Mouse (Mus musculus) C2C12 (cell line): ENCODE measurements around the gene Crtam. TPM values are rescaled to one million over a fixed set of nuclear protein-coding genes. Genes with fewer than 3 reads are reported as not detected.

Experiments
- H3K27me3 ChIP-seq: one replicate; pipeline ENCODE4 v1.6.1; 2011; ENCODE audit not compliant: control insufficient read depth, insufficient read depth, insufficient read length
- H3K36me3 ChIP-seq: one replicate; pipeline ENCODE4 v1.6.1; 2011; ENCODE audit not compliant: control insufficient read depth, insufficient read depth
- H3K4me3 ChIP-seq: one replicate; pipeline ENCODE4 v1.5.1; 2011; ENCODE audit warnings: mild to moderate bottlenecking, control low read depth; ENCODE audit not compliant: poor library complexity, insufficient read depth, severe bottlenecking
- H3K79me2 ChIP-seq: one replicate; pipeline ENCODE4 v1.6.1; 2011; ENCODE audit not compliant: control insufficient read depth, insufficient read depth
- H3K79me3 ChIP-seq: one replicate; pipeline ENCODE4 v1.6.1; 2011; ENCODE audit warnings: low read depth, control low read depth
- H3ac ChIP-seq: one replicate; pipeline ENCODE3; 2011; ENCODE audit warnings: low read depth; ENCODE audit not compliant: control insufficient read depth, insufficient read length
- CEBPB ChIP-seq: IDR thresholded peaks from one replicate; pipeline ENCODE4 v1.6.1; 2011; ENCODE audit warnings: low read depth, mild to moderate bottlenecking, control low read depth, moderate library complexity
- CTCF ChIP-seq: IDR thresholded peaks from one replicate; pipeline ENCODE4 v1.5.1; 2011; ENCODE audit not compliant: control insufficient read depth, insufficient read depth, insufficient read length
- FOSL1 ChIP-seq: IDR thresholded peaks from one replicate; pipeline ENCODE4 v1.8.0; 2011; ENCODE audit warnings: mild to moderate bottlenecking, low read length; ENCODE audit not compliant: poor library complexity, insufficient read depth, severe bottlenecking
- MAX ChIP-seq: IDR thresholded peaks from one replicate; pipeline ENCODE4 v1.6.1; 2011; ENCODE audit warnings: mild to moderate bottlenecking, control low read depth
- MYOD1 ChIP-seq: IDR thresholded peaks from one replicate; pipeline ENCODE4 v1.6.1; 2011; ENCODE audit warnings: low read depth; ENCODE audit not compliant: control insufficient read depth, insufficient read length
- MYOG ChIP-seq: IDR thresholded peaks from one replicate; pipeline ENCODE4 v1.6.1; 2011; ENCODE audit not compliant: control insufficient read depth, insufficient read length; ENCODE audit errors: extremely low read depth
- USF1 ChIP-seq: IDR thresholded peaks from one replicate; pipeline ENCODE4 v1.6.1; 2011; ENCODE audit warnings: low read depth, mild to moderate bottlenecking, control low read depth, moderate library complexity
- polyA plus RNA-seq: library from polyadenylated mRNA; unstranded; fragments of >200 nt; fragmentation: generic; extraction: Trizol; gene quantifications from one replicate; pipeline ENCODE4 v1.2.1, GENCODE M21; 2012; ENCODE audit warnings: missing spikeins

Gene Crtam
- polyA plus RNA-seq, 1 experiment: 0.04 TPM

GRCm38 (mm10) chr9:41038150-41038664, 33.8 kb upstream of the Crtam start:
- Histone ChIP-seq H3K79me3 (no peaks in the 10 kb centered on the region), H3K36me3 (no peaks in the 10 kb centered on the region), H3ac (no peak overlapping the region), H3K27me3 (no peaks in the 10 kb centered on the region), H3K79me2 (no peaks in the 10 kb centered on the region), H3K4me3 (no peak overlapping the region)
- TF ChIP-seq MYOD1: no peak
- no peak for TF ChIP-seq USF1
- TF ChIP-seq MYOG: no peak
- no peak for TF ChIP-seq FOSL1
- no peak for TF ChIP-seq CTCF
- no peak for TF ChIP-seq MAX
- TF ChIP-seq CEBPB: no peak

GRCm38 (mm10) chr9:41031590-41032489, 27.4 kb upstream of the Crtam start:
- no peaks in the 10 kb centered on the region for H3K79me3 ChIP-seq
- no peaks in the 10 kb centered on the region for H3K27me3 ChIP-seq
- H3K36me3 ChIP-seq: no peaks in the 10 kb centered on the region
- H3K4me3 ChIP-seq: no peak overlapping the region
- H3K79me2 ChIP-seq: no peaks in the 10 kb centered on the region
- no peak overlapping the region for H3ac ChIP-seq
- TF ChIP-seq FOSL1 (no peak), USF1 (no peak), MYOD1 (no peak), MAX (no peak), CTCF (no peak), MYOG (no peak), CEBPB (no peak)

DNA sequence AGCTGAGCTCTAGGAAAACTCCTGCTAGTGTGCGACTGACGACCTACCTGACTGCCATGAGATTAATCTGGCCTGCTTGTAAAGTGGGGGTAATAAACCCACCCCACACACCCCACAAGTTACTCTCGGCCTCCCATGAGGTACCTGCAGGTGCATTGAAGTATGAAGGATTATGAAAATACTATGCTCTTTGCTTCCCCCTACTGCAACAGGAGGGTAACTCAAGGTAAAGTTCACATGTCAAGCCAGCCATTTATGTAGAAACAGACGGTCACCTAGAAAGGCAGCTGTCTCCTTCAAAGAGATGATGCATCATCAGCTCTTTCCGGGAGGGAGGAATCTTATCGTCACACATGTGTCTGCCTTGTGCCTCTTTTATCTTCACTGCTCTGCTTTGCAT, 25.4 kb upstream of the Crtam start:
- H3K4me3 ChIP-seq: no peak overlapping the region
- no peaks in the 10 kb centered on the region for H3K36me3 ChIP-seq
- H3ac ChIP-seq: no peak overlapping the region
- H3K79me3 ChIP-seq: no peaks in the 10 kb centered on the region
- no peaks in the 10 kb centered on the region for H3K79me2 ChIP-seq
- TF ChIP-seq CEBPB: no peak
- TF ChIP-seq MAX: no peak
- no peak for TF ChIP-seq FOSL1
- TF ChIP-seq MYOD1: no peak
- TF ChIP-seq CTCF: no peak
- TF ChIP-seq USF1: no peak
- TF ChIP-seq MYOG: no peak
- no peaks in the 10 kb centered on the region for H3K27me3 ChIP-seq

DNA sequence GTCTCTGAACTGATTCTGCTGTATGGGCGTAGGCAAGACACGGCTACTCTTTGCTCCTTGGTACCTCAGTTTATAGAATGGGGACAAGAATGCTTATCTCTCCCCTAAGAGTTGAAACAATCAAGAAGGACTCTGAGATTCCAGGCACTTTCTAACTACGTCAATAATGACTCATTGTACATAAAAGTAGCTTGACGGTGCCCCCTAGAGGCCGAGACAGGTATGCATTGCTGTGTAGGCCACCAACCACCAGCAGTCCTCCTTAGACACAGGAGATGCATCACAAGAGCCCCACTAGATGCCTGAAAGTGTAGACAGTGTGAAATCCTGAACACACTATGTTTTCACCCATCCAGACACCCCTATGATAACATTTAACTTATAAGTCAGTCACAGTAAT, 24.0 kb upstream of the Crtam start:
- TF ChIP-seq MAX (no peak), CTCF (peak; percentile 23)
- H3K4me3 ChIP-seq: no peak overlapping the region
- H3K79me3 ChIP-seq: no peaks in the 10 kb centered on the region
- H3K36me3 ChIP-seq: no peaks in the 10 kb centered on the region
- H3K79me2 ChIP-seq: no peaks in the 10 kb centered on the region
- H3ac ChIP-seq: no peak overlapping the region
- H3K27me3 ChIP-seq: no peaks in the 10 kb centered on the region

DNA sequence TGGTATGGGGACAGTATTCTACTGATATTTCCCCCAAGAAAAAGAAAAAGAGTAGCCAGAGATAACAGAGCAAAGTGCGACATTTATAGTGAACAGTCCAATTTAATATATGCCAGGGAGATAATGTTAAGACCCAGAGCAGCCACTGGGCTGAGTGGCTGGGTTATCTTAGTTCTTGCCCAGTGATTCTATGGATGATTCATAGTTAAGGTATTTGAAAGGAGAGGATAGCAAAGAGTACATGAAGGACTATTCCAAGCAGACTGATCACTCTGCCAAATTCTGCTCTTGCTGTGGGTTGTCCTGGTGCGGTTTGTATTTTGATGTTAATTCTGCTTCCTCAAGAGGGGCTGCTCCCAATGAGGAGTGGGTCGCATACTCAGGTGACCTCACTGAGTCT, 17.3 kb upstream of the Crtam start:
- no peaks in the 10 kb centered on the region for H3K79me3 ChIP-seq
- H3K4me3 ChIP-seq: no peak overlapping the region
- no peaks in the 10 kb centered on the region for H3K36me3 ChIP-seq
- H3K79me2 ChIP-seq: no peaks in the 10 kb centered on the region
- no peak overlapping the region for H3ac ChIP-seq
- TF ChIP-seq CTCF: no peak
- TF ChIP-seq MYOG: no peak
- no peak for TF ChIP-seq FOSL1
- no peak for TF ChIP-seq CEBPB
- TF ChIP-seq MAX: no peak
- no peak for TF ChIP-seq USF1
- no peak for TF ChIP-seq MYOD1
- no peaks in the 10 kb centered on the region for H3K27me3 ChIP-seq

GRCm38 (mm10) chr9:41020486-41020885, 16.1 kb upstream of the Crtam start:
- Histone ChIP-seq H3ac (no peak overlapping the region), H3K27me3 (no peaks in the 10 kb centered on the region), H3K36me3 (no peaks in the 10 kb centered on the region), H3K79me3 (no peaks in the 10 kb centered on the region), H3K79me2 (no peaks in the 10 kb centered on the region), H3K4me3 (no peak overlapping the region)
- TF ChIP-seq MYOD1: no peak
- no peak for TF ChIP-seq USF1
- TF ChIP-seq CEBPB: no peak
